20 mouse cellular contexts compared by ENCODE assay signal in the genomic region with DNA sequence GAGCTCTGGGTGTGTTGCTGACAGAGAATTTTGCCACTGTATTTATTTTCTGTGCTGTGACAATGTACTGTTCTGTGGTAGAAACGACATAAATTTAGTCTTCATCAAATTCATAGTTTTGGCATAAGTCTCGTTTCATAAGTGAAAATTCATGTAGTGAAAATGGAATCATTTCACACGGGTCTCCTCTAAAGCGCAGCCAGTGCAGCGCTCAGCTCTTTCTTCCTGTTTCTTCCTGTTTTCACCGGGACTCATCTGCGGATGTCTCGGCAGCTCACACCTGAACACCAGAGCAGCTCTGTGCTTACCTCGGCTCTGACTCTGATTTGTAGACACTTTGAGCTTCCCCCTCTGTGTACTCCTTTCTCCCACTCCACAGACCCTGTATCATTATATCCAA.
DNase-seq lines count a peak whose midpoint lies in the region; ATAC-seq lines count a peak whose summit lies in the region.
"Had no signal": no experiment of that assay in that cellular context is flagged by ENCODE, and none has a peak within 500 bp of the region (broad histone marks: within the 10 kb centered on the region; RNA-seq: fewer than 3 reads in every experiment).

No protein-coding gene starts in this region.

- intact Hi-C loops in left cerebral cortex, postnatal 4 days (cut with DNase I) = no loop called here

- peak; percentile 54; the same call in 1 of the 2 replicates for ATAC-seq in forebrain, embryonic 16.5 days
- no peak for ATAC-seq in forebrain, embryonic 13.5 days
- ATAC-seq: activated CD4-positive, CD25-positive, alpha-beta regulatory T cell, adult 4 months; Patski had no signal

- no peaks in the 10 kb centered on the region for H3K4me1 ChIP-seq in forebrain, embryonic 16.5 days (replicated peaks; ENCODE audit: control insufficient read depth, insufficient read depth, low read length)
- H3K4me1 ChIP-seq in forebrain, embryonic 13.5 days = no peaks in the 10 kb centered on the region
- H3K4me1 ChIP-seq: heart, embryonic 12.5 days; hindbrain, embryonic 10.5 days had no signal

- DNase-seq in left cerebral cortex, adult 18-20 months (ENCODE audit: low spot score in 2 of 2) = peak; percentile 3 to 6
- DNase-seq in left cerebral cortex, postnatal 4 days = no peak
- DNase-seq in right cerebral cortex, adult 18-20 months = peak; percentile 6
- DNase-seq in right cerebral cortex, postnatal 4 days = no peak
- no peak for DNase-seq in neural tube, embryonic 10.5 days (ENCODE audit: extremely low spot score, low spot score)
- DNase-seq: adrenal gland, postnatal 14 days; cerebellum, adult 18-20 months; cerebellum, adult 9-11 months; cerebellum, postnatal 36 days; gastrocnemius, adult 2 months; gastrocnemius, postnatal 25 days had no signal

- no peak overlapping the region for H3K4me2 ChIP-seq in forebrain, embryonic 16.5 days (ENCODE audit: low read length)
- H3K4me2 ChIP-seq in forebrain, embryonic 13.5 days = no peak overlapping the region
- H3K4me2 ChIP-seq: embryonic facial prominence, embryonic 13.5 days; heart, embryonic 12.5 days; hindbrain, embryonic 14.5 days had no signal

- no peak overlapping the region for H3K27ac ChIP-seq in forebrain, embryonic 16.5 days (ENCODE audit: low read length)
- no peak overlapping the region for H3K27ac ChIP-seq in forebrain, embryonic 13.5 days
- H3K27ac ChIP-seq: embryonic facial prominence, embryonic 13.5 days; gastrocnemius, adult 2 months; hindbrain, embryonic 10.5 days; hindbrain, embryonic 14.5 days had no signal

- no peaks in the 10 kb centered on the region for H3K9me3 ChIP-seq in forebrain, embryonic 16.5 days (ENCODE audit: control insufficient read depth, low read length)
- H3K9me3 ChIP-seq in forebrain, embryonic 13.5 days (replicated peaks) = no peaks in the 10 kb centered on the region
- H3K9me3 ChIP-seq: embryonic facial prominence, embryonic 13.5 days; heart, embryonic 12.5 days; hindbrain, embryonic 10.5 days had no signal

- no peaks in the 10 kb centered on the region for H3K36me3 ChIP-seq in forebrain, embryonic 16.5 days (ENCODE audit: control insufficient read depth, insufficient read depth)
- no peaks in the 10 kb centered on the region for H3K36me3 ChIP-seq in forebrain, embryonic 13.5 days (ENCODE audit: poor library complexity, severe bottlenecking)
- H3K36me3 ChIP-seq: embryonic facial prominence, embryonic 13.5 days; heart, embryonic 12.5 days; hindbrain, embryonic 10.5 days had no signal

- no peak overlapping the region for H3K9ac ChIP-seq in forebrain, embryonic 16.5 days (replicated peaks; ENCODE audit: low read depth, low read length)
- no peak overlapping the region for H3K9ac ChIP-seq in forebrain, embryonic 13.5 days
- H3K9ac ChIP-seq: embryonic facial prominence, embryonic 13.5 days; heart, embryonic 12.5 days; hindbrain, embryonic 14.5 days had no signal

- 62% methylated on average over 9 of the region's 9 CpGs for WGBS in forebrain, embryonic 16.5 days
- WGBS in forebrain, embryonic 13.5 days = 84% methylated on average over 9 of the region's 9 CpGs

- no peaks in the 10 kb centered on the region for H3K27me3 ChIP-seq in forebrain, embryonic 16.5 days (replicated peaks; ENCODE audit: control insufficient read depth, insufficient read depth, low read length)
- no peaks in the 10 kb centered on the region for H3K27me3 ChIP-seq in forebrain, embryonic 13.5 days
- H3K27me3 ChIP-seq: CH12.LX; embryonic facial prominence, embryonic 13.5 days; heart, embryonic 12.5 days had no signal

- H3K4me3 ChIP-seq in forebrain, embryonic 16.5 days (replicated peaks; ENCODE audit: low read length) = no peak overlapping the region
- H3K4me3 ChIP-seq in forebrain, embryonic 13.5 days = no peak overlapping the region
- H3K4me3 ChIP-seq: embryonic facial prominence, embryonic 13.5 days; gastrocnemius, adult 2 months; heart, embryonic 12.5 days; hindbrain, embryonic 10.5 days had no signal

Comparison
In these comparisons a context has a peak if more than half of its experiments do, and no peak if none do; other contexts are left out.
1. DNase-seq: peak in left cerebral cortex, adult 18-20 months (2 of 2) and right cerebral cortex, adult 18-20 months (single experiment); none in left cerebral cortex, postnatal 4 days (single experiment), right cerebral cortex, postnatal 4 days (single experiment) and neural tube, embryonic 10.5 days (single experiment).